Mouse (Mus musculus) right cerebral cortex, adult 18-20 months (tissue): Measurements from ENCODE around the gene Tbx19.

Source experiments
- DNase-seq: peaks from one replicate; pipeline ENCODE4 v3.0.0; 2022; ENCODE audit warnings: mixed read lengths

Gene Tbx19

DNA sequence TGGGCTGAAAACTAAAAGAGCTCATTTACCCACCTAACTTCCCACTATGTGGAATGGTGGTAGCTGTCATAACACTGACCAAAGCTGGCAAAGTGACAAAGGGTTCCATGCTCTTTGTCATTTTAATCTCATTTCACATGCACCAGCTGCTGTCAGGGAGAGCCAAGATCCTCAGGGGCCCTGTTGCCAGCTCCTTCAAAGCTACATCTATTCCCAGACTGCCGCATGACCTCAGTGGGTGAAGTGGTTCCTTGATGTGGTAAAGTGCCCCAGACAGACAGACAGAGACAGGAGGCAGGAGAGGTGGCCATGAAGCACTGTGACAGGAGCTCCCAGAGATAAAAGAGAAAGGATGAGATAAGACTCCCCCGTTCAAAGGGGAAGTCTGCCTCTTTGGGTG lies 49.9 kb downstream of the Tbx19 start:
- no peak for DNase-seq

DNA sequence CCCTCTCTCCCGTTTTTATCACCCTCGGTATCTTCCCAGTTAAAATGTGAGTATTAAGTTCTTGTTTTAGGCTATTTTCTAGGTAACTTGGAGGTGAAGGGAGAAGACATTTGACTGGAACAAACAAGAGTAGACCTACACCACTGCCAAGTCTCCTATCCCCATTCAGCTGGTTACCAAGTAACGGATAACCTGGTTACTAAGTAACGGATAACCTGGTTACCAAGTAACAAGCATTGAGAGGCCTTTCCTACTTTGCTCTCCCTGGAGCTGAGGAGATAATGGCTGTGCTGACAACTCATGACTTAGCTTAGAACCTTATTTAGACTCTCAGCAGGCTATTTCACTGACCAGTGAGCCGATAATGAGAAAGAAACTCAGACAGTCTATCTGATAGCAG lies 51.4 kb downstream of the Tbx19 start:
- DNase-seq, result no peak

DNA sequence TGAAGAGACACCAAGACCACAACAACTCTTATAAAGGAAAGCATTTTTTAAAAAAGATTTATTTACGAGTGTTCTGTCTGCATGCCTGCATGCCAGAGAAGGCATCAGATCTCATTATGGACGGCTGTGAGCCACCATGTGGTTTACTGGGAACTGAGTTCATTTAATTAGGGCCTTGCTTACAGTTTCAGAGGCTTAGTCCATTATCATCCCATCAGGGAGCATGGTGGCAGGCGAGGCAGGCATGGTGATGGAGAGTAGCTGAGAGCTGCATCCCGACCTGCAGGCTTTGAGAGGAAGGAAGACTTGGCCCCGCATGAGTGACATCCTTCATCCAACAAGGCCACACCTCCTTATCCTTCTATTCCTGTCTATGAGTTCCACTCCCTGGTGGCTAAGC lies 52.1 kb downstream of the Tbx19 start:
- DNase-seq, result no peak

DNA sequence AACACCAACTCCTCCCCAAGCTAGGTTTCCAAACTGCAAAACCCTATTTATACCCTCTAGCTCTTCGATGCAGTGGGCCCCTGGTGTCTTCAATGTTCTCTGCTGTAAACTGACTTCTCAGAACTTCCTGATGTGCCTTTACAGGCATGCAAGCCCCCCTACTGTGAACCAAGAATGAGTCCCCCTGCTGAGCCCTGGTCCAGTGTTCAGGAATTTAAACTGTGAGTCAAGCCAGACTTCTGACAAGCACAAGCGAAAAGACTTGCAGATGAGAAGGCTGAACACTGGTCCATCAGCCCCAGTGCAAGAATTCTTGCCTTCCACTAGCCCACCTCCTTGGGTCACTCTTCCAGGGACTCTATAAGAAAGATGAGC lies 54.6 kb downstream of the Tbx19 start:
- DNase-seq, result no peak

DNA sequence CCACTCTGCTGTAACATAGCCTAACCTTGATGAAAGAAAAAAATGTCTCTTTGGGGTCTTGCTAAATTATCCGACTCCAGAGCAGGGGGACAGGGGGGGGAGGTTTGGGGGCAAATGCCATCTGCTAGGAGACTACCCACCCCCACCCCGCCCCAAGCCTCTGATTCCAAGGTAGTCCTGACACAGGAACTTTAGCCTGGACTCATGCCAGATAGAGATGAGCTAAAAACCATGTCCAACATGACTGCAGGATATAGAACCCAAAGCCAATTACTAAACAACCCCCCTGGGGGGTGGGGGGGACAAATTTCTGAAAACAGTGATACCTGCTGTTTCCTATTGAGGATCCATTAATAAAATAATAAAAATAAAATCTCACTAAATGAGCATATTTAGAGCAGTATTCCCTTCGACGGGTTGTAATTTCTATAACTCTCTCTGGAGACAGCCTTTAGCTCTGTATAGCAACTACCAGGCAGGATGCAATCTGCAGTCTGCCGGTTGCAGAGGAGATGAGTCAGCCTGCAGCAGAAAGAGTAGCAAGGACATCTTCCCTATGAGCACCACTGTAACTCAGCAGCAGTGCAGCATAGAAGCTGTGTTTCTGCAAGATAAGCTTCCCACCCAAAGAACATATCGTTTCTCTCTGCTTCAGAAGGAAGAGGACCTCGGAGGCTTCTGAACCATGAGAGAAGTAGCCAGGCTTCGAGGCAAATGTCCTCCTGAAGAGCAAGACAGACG lies 55.1 kb downstream of the Tbx19 start:
- peak; percentile 59 for DNase-seq

DNA sequence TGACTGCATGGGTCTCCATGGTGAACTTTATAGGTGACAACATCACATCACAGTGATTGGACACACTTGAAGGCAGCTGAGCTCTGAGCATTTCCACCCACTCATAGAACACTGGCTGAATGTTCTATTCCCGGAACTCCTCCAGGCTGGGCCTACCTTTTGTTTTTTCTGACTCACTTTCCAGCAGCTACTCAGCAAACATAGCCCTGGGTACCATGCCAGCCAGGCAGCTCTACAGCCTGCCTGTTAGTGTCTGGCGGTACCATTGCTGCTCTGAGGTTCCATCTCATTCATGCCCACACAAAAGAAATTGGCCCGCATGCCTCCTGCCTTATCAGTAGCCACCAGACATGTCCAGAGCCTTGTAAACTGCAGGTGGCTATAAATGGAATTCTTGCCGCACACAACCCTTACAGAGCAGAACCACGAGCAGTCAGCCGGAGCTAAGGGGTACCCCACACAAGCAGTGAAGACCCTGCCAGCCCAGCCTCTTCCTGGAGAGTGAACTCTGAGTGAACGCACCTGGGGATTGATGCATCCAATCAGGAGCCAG lies 55.8 kb downstream of the Tbx19 start:
- DNase-seq, result peak; percentile 88

DNA sequence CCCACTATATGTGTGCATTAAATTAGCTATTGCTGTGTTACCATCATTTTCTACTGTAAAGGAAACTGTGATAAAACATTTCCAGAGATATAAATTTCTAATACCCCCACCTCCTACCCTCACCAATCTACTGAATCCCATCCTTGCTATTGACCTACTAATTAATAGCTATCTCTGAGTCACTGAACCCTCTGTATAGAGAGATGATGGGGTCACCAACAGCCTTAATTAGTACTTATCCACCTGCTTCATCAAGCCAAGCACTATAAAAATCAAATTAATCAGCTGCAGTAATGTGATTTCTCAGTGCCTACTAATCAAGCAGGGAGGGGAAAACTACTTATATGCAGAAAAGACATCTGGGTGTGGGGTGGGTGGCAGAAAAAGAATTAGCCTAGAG lies 61.0 kb downstream of the Tbx19 start:
- DNase-seq, result no peak

DNA sequence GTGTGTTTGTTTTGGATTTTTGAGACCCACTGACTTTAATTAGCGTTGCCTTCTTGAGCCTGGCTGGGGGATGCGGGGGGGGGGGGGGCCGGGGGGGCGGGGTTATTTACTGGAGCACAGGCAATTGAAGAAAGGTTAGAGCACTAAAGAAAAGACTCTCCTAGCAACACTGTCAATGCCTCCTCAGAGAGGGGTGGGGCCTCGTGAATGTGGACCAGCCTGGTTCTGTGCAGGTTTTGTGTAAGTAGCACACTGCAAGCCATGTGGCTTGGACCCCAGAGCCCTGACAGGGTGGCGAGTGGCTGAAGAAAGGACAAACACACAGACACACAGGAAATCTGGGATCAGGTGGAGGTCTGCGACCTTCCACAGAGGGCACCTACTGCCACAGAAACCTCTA lies 65.7 kb downstream of the Tbx19 start:
- DNase-seq, result no peak

DNA sequence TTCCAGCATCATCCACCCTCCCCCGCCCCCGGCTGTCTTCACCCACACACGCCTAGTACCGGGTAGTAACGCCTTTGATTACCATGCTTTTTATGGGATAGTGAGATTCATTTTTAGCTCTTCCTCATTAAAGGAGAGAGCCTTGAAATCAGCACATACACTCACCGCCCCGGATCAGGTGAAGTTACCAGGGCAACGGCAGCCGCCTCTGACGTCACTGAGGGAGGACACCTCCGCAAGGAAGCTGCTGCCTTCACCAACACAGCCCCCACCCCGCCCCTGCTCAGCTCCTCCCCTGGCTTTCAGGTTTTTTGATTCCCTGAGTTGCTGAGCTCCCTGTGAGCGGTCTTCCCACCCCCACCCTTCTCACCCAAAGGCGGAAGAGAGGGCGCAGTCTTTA lies 68.9 kb downstream of the Tbx19 start:
- DNase-seq, result peak; percentile 91

DNA sequence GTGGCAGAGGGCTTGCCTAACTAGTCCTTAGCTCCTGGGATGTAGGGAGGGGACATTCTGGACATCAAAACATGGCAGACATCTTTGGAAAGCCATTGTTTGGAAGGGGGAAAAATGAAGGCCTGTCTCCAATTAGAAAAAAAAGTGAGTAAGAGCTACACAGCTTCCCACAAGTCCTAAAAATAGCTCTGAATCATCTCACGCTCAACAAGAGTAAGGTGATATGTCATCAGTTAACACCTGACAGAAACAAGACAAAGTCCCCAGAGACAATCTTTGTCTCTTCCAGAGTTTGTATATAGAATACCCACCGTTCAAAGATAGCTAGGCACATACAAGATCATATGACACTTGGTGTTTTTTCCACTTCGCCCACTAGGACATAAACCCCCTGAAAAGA lies 71.0 kb downstream of the Tbx19 start:
- DNase-seq, result no peak
